16 mouse cellular contexts compared by ENCODE assay signal in the genomic region with DNA sequence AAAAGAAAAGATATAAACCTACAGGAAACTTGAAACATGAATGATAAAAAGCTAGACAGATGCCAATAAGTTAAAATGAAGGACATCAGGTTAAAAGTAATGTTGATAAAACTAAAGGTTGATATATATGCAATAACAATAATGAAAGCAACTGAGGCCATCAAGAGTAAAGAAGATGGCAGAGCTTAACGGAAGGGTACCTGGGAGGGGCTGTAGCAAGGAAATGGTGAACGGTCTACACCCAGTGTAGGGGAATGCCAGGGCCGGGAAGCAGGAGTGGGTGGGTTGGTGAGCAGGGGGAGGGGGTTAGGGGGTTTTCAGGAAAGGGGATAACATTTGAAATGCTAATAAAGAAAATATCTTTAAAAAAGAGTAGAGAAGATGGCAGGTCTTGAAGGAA.
DNase-seq lines count a peak whose midpoint lies in the region; TF ChIP-seq lines count a peak whose summit lies in the region.
"Had no signal": no experiment of that assay in that cellular context is flagged by ENCODE, and none has a peak within 500 bp of the region (broad histone marks: within the 10 kb centered on the region; RNA-seq: fewer than 3 reads in every experiment).

No protein-coding gene starts in this region.

- H3K36me3 ChIP-seq in CH12.LX (replicated peaks in 1 of 2; ENCODE audit: control insufficient read depth in 1 of 2, insufficient read depth in 1 of 2, low read length in 1 of 2): peaks cover 13 to 24% of the 10 kb centered on the region in 2 experiments
- H3K36me3 ChIP-seq: G1E had no signal

- peak overlapping the region; percentile 32; the same call in 1 of the 2 replicates for H3K4me2 ChIP-seq in CH12.LX (ENCODE audit: insufficient read depth, low read depth, poor library complexity, severe bottlenecking)

- H3K4me1 ChIP-seq in CH12.LX (ENCODE audit: control insufficient read depth in 1 of 2, insufficient read depth in 2 of 2): peaks cover 7 to 32% of the 10 kb centered on the region in 2 experiments

- TF ChIP-seq CTCF in CH12.LX (conservative IDR thresholded peaks at IDR 0.05 in 1 of 2, IDR thresholded peaks at IDR 0.05 in 1 of 2; ENCODE audit: low read depth in 2 of 2, low read length in 2 of 2): no peak

- H3K4me3 ChIP-seq in CH12.LX (replicated peaks in 1 of 3; ENCODE audit: low read depth in 2 of 3, low read length in 2 of 3, poor library complexity in 1 of 3): peak overlapping the region; percentile 25 to 54 (median 42)

- TF ChIP-seq RAD21 in CH12.LX (IDR thresholded peaks at IDR 0.05; ENCODE audit: low read depth, low read length): no peak

- TF ChIP-seq EP300 in CH12.LX (IDR thresholded peaks at IDR 0.05; ENCODE audit: low read length): no peak

- no peaks in the 10 kb centered on the region for H3K27me3 ChIP-seq in CH12.LX (replicated peaks)
- H3K27me3 ChIP-seq: Patski had no signal

- peak overlapping the region; percentile 62; the same call in 1 of the 2 replicates for H3K27ac ChIP-seq in CH12.LX (ENCODE audit: insufficient read depth, low read depth)

- H3K9me3 ChIP-seq in CH12.LX (replicated peaks; ENCODE audit: low read length): no peaks in the 10 kb centered on the region
- H3K9me3 ChIP-seq: G1E had no signal

- H3K9ac ChIP-seq in CH12.LX (ENCODE audit: insufficient read depth, low read depth): peak overlapping the region; percentile 78

- dilution Hi-C loops in CH12.LX (cut with MboI; ENCODE audit: extremely low pct_ligation_motif_present, extremely low pct_unique_long_range_greater_than_20kb, low sequenced_read_pairs): no loop called here

- no peak for DNase-seq in CH12.LX (ENCODE audit: extremely low read depth)
- DNase-seq in adrenal gland, postnatal 10 days: no peak
- DNase-seq: adrenal gland, adult 2 months; adrenal gland, adult 8-10 months; adrenal gland, postnatal 14 days; adrenal gland, postnatal 25 days; adrenal gland, postnatal 36 days; B cell, adult 2 months; cerebellum, adult 11 months; cerebellum, adult 11-12 months; cerebellum, adult 18-20 months; cerebellum, adult 2 months; cerebellum, adult 8-10 months; cerebellum, adult 9-10 months had no signal

- no peak for TF ChIP-seq POLR2A in CH12.LX (IDR thresholded peaks at IDR 0.05; ENCODE audit: low read depth, low read length)

- H3K79me2 ChIP-seq in CH12.LX (replicated peaks; ENCODE audit: control insufficient read depth, extremely low read depth, insufficient read depth, poor library complexity, severe bottlenecking): peaks cover 32% of the 10 kb centered on the region

- in situ Hi-C loops in CH12.LX (cut with MboI; ENCODE audit: low pct_ligation_motif_present, low pct_unique_long_range_greater_than_20kb, low sequenced_read_pairs): no loop called here

TF ChIP-seq in CH12.LX, 34 proteins besides CTCF, POLR2A, EP300 and RAD21:
- TF ChIP-seq IRF4 (IDR thresholded peaks at IDR 0.05; ENCODE audit: low read depth, low read length): peak; percentile 49; the same call in 1 of the 2 replicates
- TF ChIP-seq MAX (IDR thresholded peaks at IDR 0.05; ENCODE audit: low read length): no peak
- TF ChIP-seq ZMIZ1 (IDR thresholded peaks at IDR 0.05; ENCODE audit: low read depth, low read length): peak; percentile 54; the same call in 1 of the 2 replicates
- TF ChIP-seq NRF1 (IDR thresholded peaks at IDR 0.05; ENCODE audit: low read depth, low read length): no peak
- TF ChIP-seq CHD2 (IDR thresholded peaks at IDR 0.05; ENCODE audit: low read length): no peak
- TF ChIP-seq CHD1 (IDR thresholded peaks at IDR 0.05; ENCODE audit: low read depth, low read length): peak; percentile 50; the same call in 1 of the 2 replicates
- no peak for TF ChIP-seq USF1 (IDR thresholded peaks at IDR 0.05; ENCODE audit: low read depth, low read length)
- TF ChIP-seq UBTF (IDR thresholded peaks at IDR 0.05; ENCODE audit: low read depth, low read length): no peak
- 0 out of 2 replicates have a peak, but pooled peaks have one; percentile 34 for TF ChIP-seq ELF1 (IDR thresholded peaks at IDR 0.05; ENCODE audit: low read depth, low read length)
- TF ChIP-seq E2F4 (IDR thresholded peaks at IDR 0.05; ENCODE audit: insufficient replicate concordance, low read depth, low read length): no peak
- peak; percentile 51; the same call in 1 of the 2 replicates for TF ChIP-seq TCF12 (IDR thresholded peaks at IDR 0.05; ENCODE audit: low read depth, low read length)
- TF ChIP-seq MXI1 (IDR thresholded peaks at IDR 0.05; ENCODE audit: low read depth, low read length): no peak
- 0 out of 2 replicates have a peak, but pooled peaks have one; percentile 37 for TF ChIP-seq MAZ (IDR thresholded peaks at IDR 0.05; ENCODE audit: low read depth, low read length)
- TF ChIP-seq MAFK (IDR thresholded peaks at IDR 0.05; ENCODE audit: insufficient replicate concordance, low read length): no peak
- TF ChIP-seq BHLHE40 (IDR thresholded peaks at IDR 0.05; ENCODE audit: low read depth, low read length): no peak
- no peak for TF ChIP-seq SMC3 (IDR thresholded peaks at IDR 0.05; ENCODE audit: low read depth, low read length)
- peak; percentile 32; the same call in 1 of the 2 replicates for TF ChIP-seq ZNF384 (IDR thresholded peaks at IDR 0.05; ENCODE audit: low read depth, low read length)
- no peak for TF ChIP-seq USF2 (conservative IDR thresholded peaks at IDR 0.05; ENCODE audit: low read depth, low read length)
- no peak for TF ChIP-seq MYC (IDR thresholded peaks at IDR 0.05; ENCODE audit: low read depth, low read length)
- TF ChIP-seq HCFC1 (IDR thresholded peaks at IDR 0.05; ENCODE audit: low read depth, low read length): peak; percentile 10; the same call in 1 of the 2 replicates
- TF ChIP-seq KAT2A (IDR thresholded peaks at IDR 0.05; ENCODE audit: insufficient replicate concordance, low read length): no peak
- TF ChIP-seq JUND (conservative IDR thresholded peaks at IDR 0.05; ENCODE audit: low read depth, low read length): no peak
- no peak for TF ChIP-seq JUN (IDR thresholded peaks at IDR 0.05; ENCODE audit: insufficient read depth, low read depth, low read length)
- TF ChIP-seq NELFE (IDR thresholded peaks at IDR 0.05; ENCODE audit: low read depth, low read length): no peak
- TF ChIP-seq ETS1 (conservative IDR thresholded peaks at IDR 0.05; ENCODE audit: low read depth, low read length): peak; percentile 26; the same call in 1 of the 2 replicates
- TF ChIP-seq SIN3A (IDR thresholded peaks at IDR 0.05; ENCODE audit: low read length): peak; percentile 44; the same call in 1 of the 2 replicates
- no peak for TF ChIP-seq TBP (conservative IDR thresholded peaks at IDR 0.05; ENCODE audit: low read depth, low read length)
- no peak for TF ChIP-seq ZKSCAN1 (IDR thresholded peaks at IDR 0.05; ENCODE audit: borderline replicate concordance, low read depth, low read length)
